Mouse (Mus musculus) heart, postnatal 0 days (tissue): ENCODE data around the gene Wdr95. TPM values are rescaled to one million over a fixed set of nuclear protein-coding genes. Genes with fewer than 3 reads are reported as not detected.
A peak's percentile ranks its signal among the peaks of the same experiment; 100 is the strongest.

ENCODE experiments used
- ATAC-seq: fragments of 200-750 bp; cut with Nextera tagmentation; 2 replicates; pipeline ENCODE4 v1.8.0; 2017; ENCODE audit warnings: low read depth, moderate number of reproducible peaks, moderate library complexity; ENCODE audit not compliant: insufficient read depth
- DNase-seq: peaks from one replicate; pipeline ENCODE4 v3.0.0-alpha.2; 2016; ENCODE audit warnings: low spot score
- H3K27ac ChIP-seq: fragments of 300-500 bp; sonication (generic); 2 replicates; pipeline ENCODE4 v1.5.1; 2014; ENCODE audit warnings: low read depth, mild to moderate bottlenecking
- H3K27me3 ChIP-seq: fragments of 300-500 bp; sonication (generic); 2 replicates; pipeline ENCODE4 v1.6.1; 2014; ENCODE audit warnings: low read length, mixed read lengths; ENCODE audit not compliant: control insufficient read depth, insufficient read depth
- H3K36me3 ChIP-seq: fragments of 300-500 bp; sonication (generic); replicated peaks from 2 replicates; pipeline ENCODE4 v1.6.1; 2014; ENCODE audit warnings: low read length, mixed read lengths; ENCODE audit not compliant: control insufficient read depth, insufficient read depth
- H3K4me1 ChIP-seq: fragments of 300-500 bp; sonication (generic); 2 replicates; pipeline ENCODE4 v1.6.1; 2014; ENCODE audit warnings: antibody characterized with exemption; ENCODE audit not compliant: control insufficient read depth, insufficient read depth
- H3K4me2 ChIP-seq: fragments of 300-500 bp; sonication (generic); 2 replicates; pipeline ENCODE4 v1.6.1; 2014; ENCODE audit warnings: low read depth, mild to moderate bottlenecking, low read length, moderate library complexity
- H3K4me3 ChIP-seq: fragments of 300-500 bp; sonication (generic); 2 replicates; pipeline ENCODE4 v1.5.1; 2014; ENCODE audit warnings: low read depth, low read length
- H3K9ac ChIP-seq: fragments of 300-500 bp; sonication (generic); replicated peaks from 2 replicates; pipeline ENCODE4 v1.6.1; 2014; ENCODE audit warnings: low read depth, low read length, mixed read lengths
- H3K9me3 ChIP-seq: fragments of 300-500 bp; sonication (generic); replicated peaks from 2 replicates; pipeline ENCODE4 v1.6.1; 2016; ENCODE audit warnings: low read length; ENCODE audit not compliant: control insufficient read depth
- CTCF ChIP-seq: IDR thresholded peaks from 2 replicates; pipeline ENCODE4 v1.5.1; 2016; ENCODE audit warnings: antibody characterized with exemption, control low read depth, low read depth
- EP300 ChIP-seq: IDR thresholded peaks from 2 replicates; pipeline ENCODE4 v1.6.1; 2016; ENCODE audit warnings: antibody characterized with exemption, low read depth
- WGBS: fragments of 180-500 bp; shearing (Covaris S2); extraction: QIAGEN DNeasy Blood & Tissue Kit; methylation state at CpG from one replicate; pipeline ENCODE4 v1.1.7; 2014; 5-methylcytosine and 5-hydroxymethylcytosine counted together
- polyA plus RNA-seq: library from polyadenylated mRNA; unstranded; fragments of >200 nt; fragmentation: Nextera tagmentation; extraction: Ambion mirVana; gene quantifications from 2 replicates; pipeline ENCODE4 v1.2.1, GENCODE M21; 2015
- total RNA-seq: library from RNA; depleted of rRNA; stranded (reverse); fragments of >200 nt; gene quantifications from 2 replicates; pipeline ENCODE4 v1.2.3, GENCODE M21; 2014; ENCODE audit warnings: low replicate concordance

Wdr95 gene
- total and polyA plus RNA-seq, 2 experiments from 2014 or later: 0.19 TPM; not detected in 1

- ATAC-seq: peak; percentile 62; the same call in 1 of the 2 replicates
- H3K27me3 ChIP-seq: no peaks in the 10 kb centered on the region
- no peak overlapping the region for H3K9ac ChIP-seq
- H3K4me3 ChIP-seq: no peak overlapping the region
- no peaks in the 10 kb centered on the region for H3K4me1 ChIP-seq
- TF ChIP-seq CTCF: peak; percentile 55
- no peak for TF ChIP-seq EP300
- H3K9me3 ChIP-seq: no peaks in the 10 kb centered on the region
- peak; percentile 12 for DNase-seq
- no peak overlapping the region for H3K4me2 ChIP-seq
- H3K36me3 ChIP-seq: no peaks in the 10 kb centered on the region
- no peak overlapping the region for H3K27ac ChIP-seq
- 47% methylated on average over 6 of the region's 6 CpGs for WGBS
These were observed 113.9 kb downstream of the Wdr95 start for GRCm38 (mm10) chr5:149642366-149642765.

GRCm38 (mm10) chr5:149642783-149643509 lies 114.5 kb downstream of the Wdr95 start:
- DNase-seq: no peak

GRCm38 (mm10) chr5:149647367-149648115 lies 119.1 kb downstream of the Wdr95 start:
- Histone ChIP-seq H3K36me3 (no peaks in the 10 kb centered on the region), H3K4me1 (peaks cover 13% of the 10 kb centered on the region), H3K9me3 (no peaks in the 10 kb centered on the region), H3K4me3 (no peak overlapping the region), H3K9ac (no peak overlapping the region), H3K27me3 (no peaks in the 10 kb centered on the region), H3K27ac (no peak overlapping the region), H3K4me2 (no peak overlapping the region)
- 67% methylated on average over 8 of the region's 8 CpGs for WGBS
- ATAC-seq (peak; percentile 53; the same call in 1 of the 2 replicates), DNase-seq (peak; percentile 10)
- TF ChIP-seq EP300 (no peak), CTCF (peak; percentile 40)

More at GRCm38 (mm10) chr5:149642783-149643509, 114.5 kb downstream of the Wdr95 start:
- H3K36me3 ChIP-seq: no peaks in the 10 kb centered on the region
- H3K4me3 ChIP-seq: no peak overlapping the region
- WGBS: 83% methylated on average over 11 of the region's 11 CpGs
- no peak overlapping the region for H3K4me2 ChIP-seq
- TF ChIP-seq EP300 (no peak), CTCF (no peak)
- no peak overlapping the region for H3K9ac ChIP-seq
- no peaks in the 10 kb centered on the region for H3K27me3 ChIP-seq
- ATAC-seq: no peak
- H3K4me1 ChIP-seq: 0 out of 2 replicates have a peak, but pooled peaks cover under 1% of the 10 kb centered on the region
- H3K9me3 ChIP-seq: no peaks in the 10 kb centered on the region
- H3K27ac ChIP-seq: no peak overlapping the region

- Histone ChIP-seq H3K4me2 (no peak overlapping the region), H3K27ac (no peak overlapping the region)
These were observed 119.7 kb downstream of the Wdr95 start for GRCm38 (mm10) chr5:149648196-149648595.

GRCm38 (mm10) chr5:149648895-149649406 lies 120.5 kb downstream of the Wdr95 start:
- TF ChIP-seq CTCF (no peak), EP300 (no peak)
- no peak for DNase-seq
- no peak overlapping the region for H3K27ac ChIP-seq
- no peak overlapping the region for H3K9ac ChIP-seq
- no peaks in the 10 kb centered on the region for H3K36me3 ChIP-seq
- WGBS: 49% methylated on average over 6 of the region's 6 CpGs
- no peaks in the 10 kb centered on the region for H3K27me3 ChIP-seq
- H3K4me3 ChIP-seq: no peak overlapping the region
- peaks cover 13% of the 10 kb centered on the region for H3K4me1 ChIP-seq
- no peak for ATAC-seq
- H3K9me3 ChIP-seq: no peaks in the 10 kb centered on the region
- no peak overlapping the region for H3K4me2 ChIP-seq

More at GRCm38 (mm10) chr5:149648196-149648595, 119.7 kb downstream of the Wdr95 start:
- H3K4me3 ChIP-seq: no peak overlapping the region
- ATAC-seq (peak; percentile 68), DNase-seq (peak; percentile 13)
- no peaks in the 10 kb centered on the region for H3K36me3 ChIP-seq
- 21% methylated on average over 4 of the region's 4 CpGs for WGBS
- no peaks in the 10 kb centered on the region for H3K9me3 ChIP-seq
- H3K27me3 ChIP-seq: no peaks in the 10 kb centered on the region
- H3K4me1 ChIP-seq: peaks cover 13% of the 10 kb centered on the region
- TF ChIP-seq CTCF (no peak), EP300 (0 out of 2 replicates have a peak, but pooled peaks have one; percentile 48)
- H3K9ac ChIP-seq: no peak overlapping the region
